Mouse (Mus musculus) E14TG2a.4 (cell line): ENCODE results near the gene Samd10.

Source experiments
- CTCF ChIP-seq: conservative IDR thresholded peaks from 2 replicates; pipeline ENCODE4 v1.5.1; 2014; ENCODE audit warnings: low read length
- NANOG ChIP-seq: IDR thresholded peaks from 2 replicates; pipeline ENCODE4 v1.6.1; 2014; ENCODE audit warnings: borderline replicate concordance, low read length, mixed read lengths

- TF ChIP-seq CTCF = no peak
- no peak for TF ChIP-seq NANOG
These were observed 50.3 kb downstream of the Samd10 start for GRCm38 (mm10) chr2:181548682-181549081.
